Mouse (Mus musculus): Measurements from ENCODE around the gene Pcdh15.

DNA sequence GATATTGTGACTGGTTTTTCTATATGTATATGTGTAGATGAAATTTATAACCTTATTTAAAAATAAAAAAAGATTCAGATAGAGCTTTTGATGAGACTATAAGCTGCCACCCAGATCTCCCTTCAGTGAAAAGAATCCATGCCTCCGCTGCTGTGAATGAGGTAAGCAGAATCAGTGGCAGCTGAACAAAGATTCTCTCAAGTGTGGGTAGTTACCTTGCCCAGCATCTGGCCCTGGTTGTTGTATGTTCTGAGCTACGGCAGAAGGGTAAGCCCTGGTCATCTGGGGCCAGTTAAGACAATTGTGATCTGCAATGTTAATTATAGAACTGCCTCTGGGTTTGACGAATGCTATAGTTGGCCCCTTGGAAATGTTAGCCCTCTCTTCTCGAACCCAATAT lies 1316.2 kb downstream of the Pcdh15 start:
- TF ChIP-seq CTCF (IDR thresholded peaks at IDR 0.05; ENCODE audit: control insufficient read depth, insufficient read depth, insufficient replicate concordance, low read depth, low read length) (no peak), POLR2A (IDR thresholded peaks at IDR 0.05; ENCODE audit: control insufficient read depth, low read depth, low read length) (no peak)

Measured in testis, adult 2 months (tissue).